Mouse (Mus musculus) NIH3T3 (cell line): Measurements from ENCODE around the gene Eif4a2.

Experiments
- DNase-seq: peaks from one replicate; pipeline ENCODE4 v3.0.0-alpha.2; 2012; ENCODE audit warnings: low read depth

Eif4a2 gene

GRCm38 (mm10) chr16:23140911-23141310 is 33.7 kb downstream of the Eif4a2 start:
- DNase-seq, result no peak

- DNase-seq, result no peak
These were observed 37.1 kb downstream of the Eif4a2 start for GRCm38 (mm10) chr16:23144326-23144725.

- no peak for DNase-seq
These were observed 38.0 kb downstream of the Eif4a2 start for GRCm38 (mm10) chr16:23145211-23145610.

- no peak for DNase-seq
These were observed 39.0 kb downstream of the Eif4a2 start, which contains the start of gene Adipoq for GRCm38 (mm10) chr16:23146280-23146679. Gene Adipoq, plus strand, starts transcription at chr16:23146536.

GRCm38 (mm10) chr16:23148936-23149335 is 41.7 kb downstream of the Eif4a2 start:
- no peak for DNase-seq

- DNase-seq, result no peak
These were observed 42.2 kb downstream of the Eif4a2 start for GRCm38 (mm10) chr16:23149396-23149795.

GRCm38 (mm10) chr16:23151423-23151822 is 44.2 kb downstream of the Eif4a2 start:
- peak; percentile 72 for DNase-seq

- no peak for DNase-seq
These were observed 47.0 kb downstream of the Eif4a2 start for GRCm38 (mm10) chr16:23154261-23154660.

- DNase-seq, result no peak
These were observed 49.8 kb downstream of the Eif4a2 start for GRCm38 (mm10) chr16:23157013-23157412.

GRCm38 (mm10) chr16:23158292-23158691 is 51.0 kb downstream of the Eif4a2 start:
- no peak for DNase-seq

GRCm38 (mm10) chr16:23158957-23159356 is 51.7 kb downstream of the Eif4a2 start:
- no peak for DNase-seq

GRCm38 (mm10) chr16:23159749-23160148 is 52.5 kb downstream of the Eif4a2 start:
- peak; percentile 84 for DNase-seq

GRCm38 (mm10) chr16:23162116-23162515 is 54.9 kb downstream of the Eif4a2 start:
- DNase-seq, result peak; percentile 18
